Mouse (Mus musculus) stomach, postnatal 0 days (tissue): ENCODE data around the gene Msx3.

Source experiments
- CTCF ChIP-seq: IDR thresholded peaks from 2 replicates; pipeline ENCODE4 v1.5.1; 2016; ENCODE audit warnings: antibody characterized with exemption, low read depth, mild to moderate bottlenecking, moderate library complexity
- EP300 ChIP-seq: optimal IDR thresholded peaks from 2 replicates; pipeline ENCODE3; 2016; ENCODE audit warnings: antibody characterized with exemption

GRCm38 (mm10) chr7:140011336-140011735 lies 37.6 kb downstream of the Msx3 start:
- TF ChIP-seq CTCF (no peak), EP300 (no peak)
